Mouse (Mus musculus): ENCODE data around the gene Parp11. TPM values are rescaled to one million over a fixed set of nuclear protein-coding genes. Genes with fewer than 3 reads are reported as not detected.
A peak's percentile ranks its signal among the peaks of the same experiment; 100 is the strongest.

Parp11 gene
- total and polyA plus RNA-seq, 3 experiments, result 9.2 to 10.4 (median 9.7) TPM

- Histone ChIP-seq H3K4me1 (ENCODE audit: control insufficient read depth in 1 of 2, insufficient read depth in 2 of 2) (peaks cover 3 to 44% of the 10 kb centered on the region in 2 experiments), H3K4me2 (ENCODE audit: insufficient read depth, low read depth, poor library complexity, severe bottlenecking) (no peak overlapping the region), H3K79me2 (replicated peaks; ENCODE audit: control insufficient read depth, extremely low read depth, insufficient read depth, poor library complexity, severe bottlenecking) (no peaks in the 10 kb centered on the region), H3K36me3 (replicated peaks in 1 of 2; ENCODE audit: control insufficient read depth in 1 of 2, insufficient read depth in 1 of 2, low read length in 1 of 2) (no peaks in the 10 kb centered on the region), H3K9me3 (replicated peaks; ENCODE audit: low read length) (no peaks in the 10 kb centered on the region), H3K4me3 (replicated peaks in 1 of 3; ENCODE audit: low read depth in 2 of 3, low read length in 2 of 3, poor library complexity in 1 of 3) (no peak overlapping the region), H3K9ac (ENCODE audit: insufficient read depth, low read depth) (no peak overlapping the region), H3K27ac (ENCODE audit: insufficient read depth, low read depth) (no peak overlapping the region), H3K27me3 (replicated peaks) (peaks cover 2% of the 10 kb centered on the region)
- dilution Hi-C loops (cut with MboI; ENCODE audit: extremely low pct_ligation_motif_present, extremely low pct_unique_long_range_greater_than_20kb, low sequenced_read_pairs), result no loop called here
- TF ChIP-seq IRF4 (IDR thresholded peaks at IDR 0.05; ENCODE audit: low read depth, low read length) (0 out of 2 replicates have a peak, but pooled peaks have one; percentile 27), ETS1 (conservative IDR thresholded peaks at IDR 0.05; ENCODE audit: low read depth, low read length) (peak; percentile 56), EP300 (IDR thresholded peaks at IDR 0.05; ENCODE audit: low read length) (peak; percentile 45; the same call in 1 of the 2 replicates), E2F4 (IDR thresholded peaks at IDR 0.05; ENCODE audit: insufficient replicate concordance, low read depth, low read length) (no peak), ZNF384 (IDR thresholded peaks at IDR 0.05; ENCODE audit: low read depth, low read length) (no peak), USF2 (conservative IDR thresholded peaks at IDR 0.05; ENCODE audit: low read depth, low read length) (no peak), HCFC1 (IDR thresholded peaks at IDR 0.05; ENCODE audit: low read depth, low read length) (no peak), BHLHE40 (IDR thresholded peaks at IDR 0.05; ENCODE audit: low read depth, low read length) (peak; percentile 67), MAZ (IDR thresholded peaks at IDR 0.05; ENCODE audit: low read depth, low read length) (no peak), POLR2A (IDR thresholded peaks at IDR 0.05; ENCODE audit: low read depth, low read length) (no peak), RAD21 (IDR thresholded peaks at IDR 0.05; ENCODE audit: low read depth, low read length) (no peak; the same call in 1 of the 2 replicates), CTCF (conservative IDR thresholded peaks at IDR 0.05 in 1 of 2, IDR thresholded peaks at IDR 0.05 in 1 of 2; ENCODE audit: low read depth in 2 of 2, low read length in 2 of 2) (0 out of 4 replicates have a peak, but pooled peaks of 1 of the 2 experiments have one; percentile 14), MXI1 (IDR thresholded peaks at IDR 0.05; ENCODE audit: low read depth, low read length) (no peak), GABPA (IDR thresholded peaks at IDR 0.05; ENCODE audit: insufficient replicate concordance, low read depth, low read length) (no peak), PAX5 (IDR thresholded peaks at IDR 0.05; ENCODE audit: low read length) (no peak), KAT2A (IDR thresholded peaks at IDR 0.05; ENCODE audit: insufficient replicate concordance, low read length) (no peak), UBTF (IDR thresholded peaks at IDR 0.05; ENCODE audit: low read depth, low read length) (no peak), MYC (IDR thresholded peaks at IDR 0.05; ENCODE audit: low read depth, low read length) (0 out of 2 replicates have a peak, but pooled peaks have one; percentile 23)
- peak; percentile 63 for DNase-seq (ENCODE audit: extremely low read depth)
- in situ Hi-C loops (cut with MboI; ENCODE audit: low pct_ligation_motif_present, low pct_unique_long_range_greater_than_20kb, low sequenced_read_pairs), result no loop called here
Observed at GRCm38 (mm10) chr6:127407742-127408141, 38.9 kb upstream of the Parp11 start.

GRCm38 (mm10) chr6:127417525-127418184, 29.0 kb upstream of the Parp11 start:
- no peak for DNase-seq (ENCODE audit: extremely low read depth)
- H3K4me3 ChIP-seq (replicated peaks in 1 of 3; ENCODE audit: low read depth in 2 of 3, low read length in 2 of 3, poor library complexity in 1 of 3), result no peak overlapping the region
- peaks cover 11% of the 10 kb centered on the region for H3K9me3 ChIP-seq (replicated peaks; ENCODE audit: low read length)
- no peaks in the 10 kb centered on the region for H3K36me3 ChIP-seq (replicated peaks in 1 of 2; ENCODE audit: control insufficient read depth in 1 of 2, insufficient read depth in 1 of 2, low read length in 1 of 2)
- H3K27me3 ChIP-seq (replicated peaks), result peaks cover 6% of the 10 kb centered on the region
- H3K79me2 ChIP-seq (replicated peaks; ENCODE audit: control insufficient read depth, extremely low read depth, insufficient read depth, poor library complexity, severe bottlenecking), result no peaks in the 10 kb centered on the region
- TF ChIP-seq MYC (IDR thresholded peaks at IDR 0.05; ENCODE audit: low read depth, low read length) (no peak), EP300 (IDR thresholded peaks at IDR 0.05; ENCODE audit: low read length) (no peak), CHD2 (IDR thresholded peaks at IDR 0.05; ENCODE audit: low read length) (no peak), MAFK (IDR thresholded peaks at IDR 0.05; ENCODE audit: insufficient replicate concordance, low read length) (no peak), MAX (IDR thresholded peaks at IDR 0.05; ENCODE audit: low read length) (no peak), ZKSCAN1 (IDR thresholded peaks at IDR 0.05; ENCODE audit: borderline replicate concordance, low read depth, low read length) (no peak), CHD1 (IDR thresholded peaks at IDR 0.05; ENCODE audit: low read depth, low read length) (no peak)
- in situ Hi-C loops (cut with MboI; ENCODE audit: low pct_ligation_motif_present, low pct_unique_long_range_greater_than_20kb, low sequenced_read_pairs), result no loop called here
- H3K27ac ChIP-seq (ENCODE audit: insufficient read depth, low read depth), result no peak overlapping the region
- no peak overlapping the region for H3K4me2 ChIP-seq (ENCODE audit: insufficient read depth, low read depth, poor library complexity, severe bottlenecking)
- no peak overlapping the region for H3K9ac ChIP-seq (ENCODE audit: insufficient read depth, low read depth)
- H3K4me1 ChIP-seq (ENCODE audit: control insufficient read depth in 1 of 2, insufficient read depth in 2 of 2), result peaks cover 7 to 15% of the 10 kb centered on the region in 2 experiments; a peak in 3 of 4 replicates
- dilution Hi-C loops (cut with MboI; ENCODE audit: extremely low pct_ligation_motif_present, extremely low pct_unique_long_range_greater_than_20kb, low sequenced_read_pairs), result no loop called here

Data from CH12.LX (cell line).